Mouse (Mus musculus) cerebellum, adult 2 months (tissue): ENCODE data around the gene Nup205.

ENCODE experiments used
- CTCF ChIP-seq: fragments of 200-500 bp; IDR thresholded peaks from 2 replicates; pipeline ENCODE4 v1.5.1; 2011; ENCODE audit warnings: low read depth, mild to moderate bottlenecking, control low read depth, low read length, moderate library complexity, borderline replicate concordance; ENCODE audit not compliant: insufficient read depth
- POLR2A ChIP-seq: fragments of 200-500 bp; IDR thresholded peaks from 2 replicates; pipeline ENCODE4 v1.6.1; 2011; ENCODE audit warnings: low read length, control low read depth, borderline replicate concordance; ENCODE audit not compliant: insufficient read depth

DNA sequence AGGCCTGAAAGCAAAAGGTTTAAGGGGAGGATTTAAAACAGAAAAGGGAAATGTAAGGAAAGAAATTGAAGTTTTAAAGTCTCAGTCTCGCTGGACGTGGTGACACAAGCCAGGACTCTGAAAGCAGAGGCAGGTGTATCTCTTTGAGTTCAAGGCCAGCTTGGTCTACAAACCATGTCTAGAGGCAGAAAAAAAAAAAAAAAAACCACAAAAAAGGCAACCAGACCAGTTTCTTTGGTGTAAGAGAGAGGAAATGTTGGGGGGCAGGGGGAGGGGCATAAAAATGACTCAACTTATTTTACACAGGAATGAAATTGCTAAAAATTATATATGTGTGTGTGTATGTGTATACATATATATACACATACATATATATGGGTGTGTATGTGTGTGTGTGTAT, 42.4 kb upstream of the Nup205 start:
- TF ChIP-seq POLR2A (no peak), CTCF (no peak)
